Mouse (Mus musculus) midbrain, embryonic 16.5 days (tissue): Measurements from ENCODE around the gene Tagln2. TPM values are rescaled to one million over a fixed set of nuclear protein-coding genes. Genes with fewer than 3 reads are reported as not detected.

ENCODE experiments used
- ATAC-seq: fragments of 200-750 bp; cut with Nextera tagmentation; 2 replicates; pipeline ENCODE4 v1.8.0; 2017; ENCODE audit warnings: moderate TSS enrichment
- H3K27ac ChIP-seq: fragments of 300-500 bp; sonication (generic); 2 replicates; pipeline ENCODE4 v1.5.1; 2014; ENCODE audit warnings: mild to moderate bottlenecking, low read length, mixed read lengths
- H3K27me3 ChIP-seq: fragments of 300-500 bp; sonication (generic); 2 replicates; pipeline ENCODE4 v1.6.1; 2014; ENCODE audit warnings: low read depth, low read length, mixed read lengths; ENCODE audit not compliant: control insufficient read depth, insufficient read depth
- H3K36me3 ChIP-seq: fragments of 300-500 bp; sonication (generic); 2 replicates; pipeline ENCODE4 v1.6.1; 2014; ENCODE audit warnings: mild to moderate bottlenecking, low read length, moderate library complexity, mixed read lengths; ENCODE audit not compliant: control insufficient read depth, insufficient read depth
- H3K4me1 ChIP-seq: fragments of 300-500 bp; sonication (generic); 2 replicates; pipeline ENCODE4 v1.6.1; 2014; ENCODE audit warnings: mild to moderate bottlenecking, low read length, mixed read lengths; ENCODE audit not compliant: control insufficient read depth, insufficient read depth
- H3K4me2 ChIP-seq: fragments of 300-500 bp; sonication (generic); 2 replicates; pipeline ENCODE4 v1.6.1; 2014; ENCODE audit warnings: mild to moderate bottlenecking, low read length, mixed read lengths
- H3K4me3 ChIP-seq: fragments of 300-500 bp; sonication (generic); 2 replicates; pipeline ENCODE4 v1.5.1; 2014; ENCODE audit warnings: low read depth, mild to moderate bottlenecking, low read length, moderate library complexity, mixed read lengths
- H3K9ac ChIP-seq: fragments of 300-500 bp; sonication (generic); 2 replicates; pipeline ENCODE4 v1.6.1; 2014; ENCODE audit warnings: low read depth, low read length, mixed read lengths
- H3K9me3 ChIP-seq: fragments of 300-500 bp; sonication (generic); replicated peaks from 2 replicates; pipeline ENCODE4 v1.6.1; 2014; ENCODE audit warnings: mild to moderate bottlenecking, low read length, mixed read lengths; ENCODE audit not compliant: control insufficient read depth, poor library complexity, severe bottlenecking
- WGBS: fragments of 180-500 bp; shearing (Covaris S2); extraction: QIAGEN DNeasy Blood & Tissue Kit; methylation state at CpG from one replicate; pipeline ENCODE4 v1.1.7; 2014; 5-methylcytosine and 5-hydroxymethylcytosine counted together
- polyA plus RNA-seq: library from polyadenylated mRNA; unstranded; fragments of >200 nt; fragmentation: Nextera tagmentation; extraction: Ambion mirVana; gene quantifications from 2 replicates; pipeline ENCODE4 v1.2.1, GENCODE M21; 2015

Tagln2 gene
- polyA plus RNA-seq, 1 experiment from 2014 or later: 53.0 TPM

DNA sequence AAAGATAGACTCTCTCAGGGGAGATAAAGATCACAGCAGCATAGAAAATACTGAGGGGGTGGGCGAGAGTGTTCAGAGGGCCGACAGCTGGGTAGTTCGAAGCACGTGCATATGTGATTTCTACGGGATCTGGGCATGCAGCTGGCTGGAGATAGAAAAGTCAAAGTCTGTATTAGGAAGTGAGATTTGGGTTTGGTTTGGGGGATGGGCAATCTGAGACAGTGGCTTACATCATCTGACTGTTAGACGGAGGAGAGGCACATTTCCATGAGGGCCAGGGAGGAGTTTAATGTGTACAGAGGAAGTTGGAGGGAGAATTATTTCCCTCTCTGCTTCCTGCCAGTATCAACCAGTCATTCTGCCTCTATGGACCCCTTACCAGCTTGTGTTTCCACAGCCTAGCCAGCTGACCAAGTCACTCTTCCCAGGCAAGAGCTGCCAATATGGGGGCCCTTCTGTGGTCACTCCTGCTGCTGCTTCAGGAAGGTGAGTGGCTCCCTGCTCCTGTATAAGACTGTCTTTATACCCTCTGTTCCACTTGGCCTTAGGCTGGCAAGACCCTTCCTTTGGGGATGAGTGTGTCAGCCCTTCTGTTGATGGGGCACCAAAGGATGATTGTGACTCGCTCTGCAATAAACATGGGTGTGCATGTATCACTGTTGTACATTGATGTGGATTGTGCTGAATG lies 24.6 kb upstream of the Tagln2 start, which contains the start of gene Slamf9:
Slamf9 (plus strand) TSS at position 305 of the 688 bp plus-strand sequence.
- ATAC-seq: no peak
- no peaks in the 10 kb centered on the region for H3K4me1 ChIP-seq
- no peak within 1 kb of the TSS for H3K4me3 ChIP-seq
- no peak within 1 kb of the TSS for H3K9ac ChIP-seq
- H3K36me3 ChIP-seq: no peaks in the 10 kb centered on the region
- H3K4me2 ChIP-seq: no peak within 1 kb of the TSS
- H3K27me3 ChIP-seq: no peaks in the 10 kb centered on the region
- H3K9me3 ChIP-seq: no peaks in the 10 kb centered on the region
- 73% methylated on average over 7 of the region's 7 CpGs for WGBS
- no peak within 1 kb of the TSS for H3K27ac ChIP-seq

- 80% methylated on average over 5 of the region's 5 CpGs for WGBS
- ATAC-seq: no peak
Measured at GRCm38 (mm10) chr1:172478020-172478419, 21.8 kb upstream of the Tagln2 start.

GRCm38 (mm10) chr1:172480376-172480775 lies 19.5 kb upstream of the Tagln2 start:
- no peaks in the 10 kb centered on the region for H3K36me3 ChIP-seq
- 92% methylated on average over 4 of the region's 4 CpGs for WGBS
- no peak overlapping the region for H3K9ac ChIP-seq
- ATAC-seq: no peak
- no peaks in the 10 kb centered on the region for H3K9me3 ChIP-seq
- H3K4me3 ChIP-seq: no peak overlapping the region
- H3K27me3 ChIP-seq: no peaks in the 10 kb centered on the region
- peaks cover 26% of the 10 kb centered on the region for H3K4me1 ChIP-seq
- H3K4me2 ChIP-seq: no peak overlapping the region
- H3K27ac ChIP-seq: no peak overlapping the region

More at GRCm38 (mm10) chr1:172478020-172478419, 21.8 kb upstream of the Tagln2 start:
- H3K4me3 ChIP-seq: no peak overlapping the region
- 0 out of 2 replicates have a peak, but pooled peaks cover 4% of the 10 kb centered on the region for H3K4me1 ChIP-seq
- H3K27me3 ChIP-seq: no peaks in the 10 kb centered on the region
- no peak overlapping the region for H3K4me2 ChIP-seq
- no peak overlapping the region for H3K9ac ChIP-seq
- no peaks in the 10 kb centered on the region for H3K9me3 ChIP-seq
- no peak overlapping the region for H3K27ac ChIP-seq
- H3K36me3 ChIP-seq: no peaks in the 10 kb centered on the region

DNA sequence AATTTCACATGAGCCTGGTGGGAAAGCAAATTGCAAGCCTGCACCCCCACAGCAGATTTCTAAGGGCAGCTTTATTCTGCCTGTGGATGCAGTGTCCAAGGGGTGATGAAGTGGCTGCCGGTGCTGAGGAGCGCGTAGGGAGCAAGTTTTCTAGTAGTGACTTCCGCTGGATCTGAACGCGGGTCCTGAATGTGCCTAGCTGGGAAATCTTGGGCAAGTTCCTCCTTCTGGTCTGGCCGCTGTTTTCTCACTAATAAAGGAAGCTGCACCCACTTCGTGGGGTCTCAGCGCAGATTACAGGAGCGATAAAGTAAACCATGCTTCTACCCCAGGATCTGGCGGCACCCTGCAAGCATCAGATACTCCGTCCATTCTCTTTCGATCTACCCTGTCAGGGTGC lies 18.7 kb upstream of the Tagln2 start:
- no peaks in the 10 kb centered on the region for H3K36me3 ChIP-seq
- H3K4me1 ChIP-seq: peaks cover 33% of the 10 kb centered on the region
- H3K9ac ChIP-seq: peak overlapping the region; percentile 71
- H3K27ac ChIP-seq: no peak overlapping the region
- 13% methylated on average over 13 of the region's 13 CpGs for WGBS
- H3K27me3 ChIP-seq: no peaks in the 10 kb centered on the region
- H3K4me3 ChIP-seq: peak overlapping the region; percentile 64
- ATAC-seq: no peak
- no peaks in the 10 kb centered on the region for H3K9me3 ChIP-seq
- H3K4me2 ChIP-seq: peak overlapping the region; percentile 80

- peak within 1 kb of the TSS; percentile 71 for H3K9ac ChIP-seq
- WGBS: under 1% methylated on average over 38 of the region's 38 CpGs
- H3K4me3 ChIP-seq: peak within 1 kb of the TSS; percentile 64
- peak within 1 kb of the TSS; percentile 80 for H3K4me2 ChIP-seq
- H3K27ac ChIP-seq: peak within 1 kb of the TSS; percentile 74
- H3K36me3 ChIP-seq: no peaks in the 10 kb centered on the region
- H3K4me1 ChIP-seq: peaks cover 39% of the 10 kb centered on the region
- no peaks in the 10 kb centered on the region for H3K9me3 ChIP-seq
- ATAC-seq: peak; percentile 95
- H3K27me3 ChIP-seq: no peaks in the 10 kb centered on the region
Measured at GRCm38 (mm10) chr1:172481540-172482280, 18.1 kb upstream of the Tagln2 start, which contains the start of gene Igsf9. Gene Igsf9, plus strand, starts transcription at chr1:172481788.

- peak; percentile 19 for ATAC-seq
- Histone ChIP-seq H3K36me3 (no peaks in the 10 kb centered on the region), H3K9ac (peak overlapping the region; percentile 71), H3K4me3 (peak overlapping the region; percentile 64), H3K4me2 (peak overlapping the region; percentile 80), H3K4me1 (peaks cover 49% of the 10 kb centered on the region), H3K27ac (peak overlapping the region; percentile 74), H3K27me3 (no peaks in the 10 kb centered on the region), H3K9me3 (no peaks in the 10 kb centered on the region)
- 2% methylated on average over 12 of the region's 12 CpGs for WGBS
Measured at GRCm38 (mm10) chr1:172482518-172483360, 17.1 kb upstream of the Tagln2 start.

DNA sequence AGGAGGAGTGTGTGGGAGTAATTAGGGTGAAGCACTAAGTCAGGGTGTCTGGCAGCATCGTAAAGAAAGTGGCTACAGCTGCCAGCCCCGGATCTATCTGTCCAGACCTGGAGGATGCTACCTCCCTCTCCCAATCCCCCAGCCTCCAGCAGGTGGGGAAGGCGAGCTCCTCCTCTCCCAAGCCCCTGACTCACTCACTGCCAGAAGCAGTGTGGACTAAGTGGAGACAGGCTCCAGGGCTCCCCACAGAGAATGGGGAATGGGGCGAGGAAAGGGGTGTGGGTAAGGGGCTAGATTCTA lies 16.5 kb upstream of the Tagln2 start:
- no peaks in the 10 kb centered on the region for H3K27me3 ChIP-seq
- H3K9ac ChIP-seq: peak overlapping the region; percentile 71
- WGBS: 11% methylated on average over 4 of the region's 4 CpGs
- H3K27ac ChIP-seq: peak overlapping the region; percentile 74
- H3K4me2 ChIP-seq: peak overlapping the region; percentile 80
- no peaks in the 10 kb centered on the region for H3K9me3 ChIP-seq
- H3K4me3 ChIP-seq: peak overlapping the region; percentile 64
- H3K36me3 ChIP-seq: no peaks in the 10 kb centered on the region
- ATAC-seq: peak; percentile 10; the same call in 1 of the 2 replicates
- H3K4me1 ChIP-seq: peaks cover 49% of the 10 kb centered on the region

GRCm38 (mm10) chr1:172484236-172484635 lies 15.6 kb upstream of the Tagln2 start:
- no peak for ATAC-seq
- Histone ChIP-seq H3K4me1 (peaks cover 53% of the 10 kb centered on the region), H3K27me3 (no peaks in the 10 kb centered on the region), H3K36me3 (no peaks in the 10 kb centered on the region), H3K27ac (no peak overlapping the region), H3K9ac (peak overlapping the region; percentile 71), H3K4me2 (peak overlapping the region; percentile 80), H3K4me3 (peak overlapping the region; percentile 64), H3K9me3 (no peaks in the 10 kb centered on the region)
- WGBS: 23% methylated on average over 11 of the region's 11 CpGs
